Mouse (Mus musculus): Measurements from ENCODE around the gene Inka2.

- TF ChIP-seq CTCF (IDR thresholded peaks at IDR 0.05; ENCODE audit: control insufficient read depth, insufficient read depth, low read length) (no peak), POLR2A (IDR thresholded peaks at IDR 0.05; ENCODE audit: borderline replicate concordance, control insufficient read depth, low read depth, low read length) (no peak)
Observed at GRCm38 (mm10) chr3:105722510-105722909, 18.1 kb downstream of the Inka2 start.

Measured in bone marrow, adult 2 months (tissue).